Mouse (Mus musculus): ENCODE measurements around the gene Hacd4. TPM values are rescaled to one million over a fixed set of nuclear protein-coding genes. Genes with fewer than 3 reads are reported as not detected.
A peak's percentile ranks its signal among the peaks of the same experiment; 100 is the strongest.

Gene Hacd4
- 121 and 136 TPM in 2 replicates for polyA plus RNA-seq (2012; ENCODE audit: insufficient read depth, insufficient read length, missing spikeins)

DNA sequence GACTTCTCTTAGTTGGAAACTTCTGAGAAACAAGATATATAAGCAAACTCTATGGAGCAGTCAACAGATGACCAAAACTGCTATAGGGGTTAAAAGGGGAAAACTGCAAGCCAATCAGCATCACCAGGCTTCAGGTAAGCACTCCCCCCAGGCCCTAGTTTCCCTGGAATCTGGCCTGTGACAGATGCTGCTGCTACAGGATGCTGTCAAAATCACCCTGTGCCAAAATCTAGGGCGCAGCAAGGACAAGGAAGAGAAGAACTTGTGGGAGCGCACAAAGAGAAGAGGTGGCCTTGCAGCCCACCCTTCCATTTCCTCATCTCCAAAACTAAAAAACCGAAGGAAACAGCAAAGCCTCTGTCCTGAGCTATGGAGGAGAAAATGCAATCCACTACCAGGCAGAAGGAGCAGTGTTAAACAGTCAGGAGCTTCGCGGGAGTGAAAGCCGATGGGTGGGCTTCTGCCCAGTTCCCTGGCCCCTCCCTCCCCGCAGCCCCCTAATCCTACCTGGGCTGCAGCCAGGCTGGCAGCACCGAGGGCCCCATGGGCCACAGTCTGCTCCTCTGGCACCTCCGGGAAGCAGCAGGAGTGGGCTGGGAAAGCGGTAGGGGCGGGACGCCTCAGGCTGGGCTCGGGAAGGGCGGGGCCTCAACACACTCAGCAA lies at the start of gene Hacd4:
TSS of gene Hacd4 (minus strand) at position 603 of the 664 bp plus-strand sequence.
- H3K4me3 ChIP-seq (ENCODE audit: insufficient read depth, low read length): peak within 1 kb of the TSS; percentile 72
- peak within 1 kb of the TSS; percentile 86 for H3K27ac ChIP-seq (ENCODE audit: insufficient read depth, low read depth, low read length)
- TF ChIP-seq POLR2A (IDR thresholded peaks at IDR 0.05; ENCODE audit: borderline replicate concordance, low read depth, low read length) (no peak), CTCF (IDR thresholded peaks at IDR 0.05; ENCODE audit: low read depth, low read length) (no peak)
- peaks cover 24% of the 10 kb centered on the region for H3K4me1 ChIP-seq (ENCODE audit: control insufficient read depth, insufficient read depth, low read length)

DNA sequence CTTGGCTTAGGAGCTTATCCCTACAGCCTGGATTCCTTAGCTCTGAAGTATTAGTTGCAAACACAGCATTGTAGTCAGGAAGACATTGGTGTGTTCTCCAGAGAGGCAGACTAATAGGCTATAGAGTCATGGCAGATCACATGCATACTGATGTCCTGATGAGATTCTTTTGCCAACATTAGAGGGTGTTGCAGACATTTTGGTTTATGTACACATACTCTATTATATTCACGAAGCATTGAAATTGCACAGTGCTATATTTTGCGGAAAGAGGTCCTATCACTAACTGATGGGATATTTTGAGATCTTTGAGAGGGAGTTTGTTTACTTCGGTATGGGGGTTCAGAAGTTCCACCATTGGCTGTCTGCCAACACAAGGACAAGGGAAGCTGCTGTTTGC lies 49.4 kb upstream of the Hacd4 start:
- no peak for TF ChIP-seq CTCF (IDR thresholded peaks at IDR 0.05; ENCODE audit: low read depth, low read length)
- TF ChIP-seq POLR2A (IDR thresholded peaks at IDR 0.05; ENCODE audit: borderline replicate concordance, low read depth, low read length): no peak
- Histone ChIP-seq H3K27ac (ENCODE audit: insufficient read depth, low read depth, low read length) (no peak overlapping the region), H3K4me1 (ENCODE audit: control insufficient read depth, insufficient read depth, low read length) (no peaks in the 10 kb centered on the region), H3K4me3 (ENCODE audit: insufficient read depth, low read length) (no peak overlapping the region)

DNA sequence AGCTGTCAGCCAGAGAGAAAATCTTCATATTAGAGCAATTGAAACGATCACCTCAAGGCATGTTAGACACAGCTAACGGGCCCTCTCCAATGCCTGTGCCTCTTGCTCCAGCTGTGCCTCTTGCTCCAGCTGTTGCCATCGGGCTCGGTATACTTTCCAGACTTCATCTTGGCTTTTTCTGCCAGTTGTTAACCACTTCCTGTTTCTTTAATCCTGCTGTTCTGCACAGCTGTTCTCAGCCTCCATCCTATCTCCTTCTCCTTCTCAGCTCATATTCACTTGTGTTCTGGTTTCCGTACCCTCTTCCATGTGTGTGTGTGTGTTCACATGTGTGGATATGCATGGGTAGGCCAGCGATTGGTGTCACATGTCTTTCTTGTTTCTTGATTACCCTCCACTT lies 41.4 kb upstream of the Hacd4 start:
- Histone ChIP-seq H3K27ac (ENCODE audit: insufficient read depth, low read depth, low read length) (no peak overlapping the region), H3K4me1 (ENCODE audit: control insufficient read depth, insufficient read depth, low read length) (peaks cover 6% of the 10 kb centered on the region), H3K4me3 (ENCODE audit: insufficient read depth, low read length) (no peak overlapping the region)
- no peak for TF ChIP-seq POLR2A (IDR thresholded peaks at IDR 0.05; ENCODE audit: borderline replicate concordance, low read depth, low read length)
- TF ChIP-seq CTCF (IDR thresholded peaks at IDR 0.05; ENCODE audit: low read depth, low read length): no peak

DNA sequence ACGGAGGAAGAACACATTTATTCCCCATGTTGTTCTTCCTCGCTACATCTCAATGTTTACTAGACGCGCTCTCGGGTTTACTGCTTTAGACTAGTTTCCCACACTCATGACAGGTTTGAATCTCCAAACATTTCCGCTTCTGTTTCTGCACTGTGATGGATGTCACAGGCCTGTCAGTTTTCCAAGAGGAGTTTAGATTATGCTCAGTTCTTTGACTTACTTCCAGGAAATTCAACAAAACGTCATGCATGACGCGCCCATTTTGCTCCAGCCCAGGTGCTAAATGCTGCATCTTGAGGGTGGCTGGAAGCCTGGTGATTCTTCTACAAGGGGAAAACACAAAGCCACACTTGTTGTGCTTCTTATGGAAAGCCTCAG lies 40.1 kb upstream of the Hacd4 start:
- peaks cover 6% of the 10 kb centered on the region for H3K4me1 ChIP-seq (ENCODE audit: control insufficient read depth, insufficient read depth, low read length)
- TF ChIP-seq CTCF (IDR thresholded peaks at IDR 0.05; ENCODE audit: low read depth, low read length) (no peak), POLR2A (IDR thresholded peaks at IDR 0.05; ENCODE audit: borderline replicate concordance, low read depth, low read length) (no peak)
- H3K27ac ChIP-seq (ENCODE audit: insufficient read depth, low read depth, low read length): no peak overlapping the region
- H3K4me3 ChIP-seq (ENCODE audit: insufficient read depth, low read length): no peak overlapping the region

DNA sequence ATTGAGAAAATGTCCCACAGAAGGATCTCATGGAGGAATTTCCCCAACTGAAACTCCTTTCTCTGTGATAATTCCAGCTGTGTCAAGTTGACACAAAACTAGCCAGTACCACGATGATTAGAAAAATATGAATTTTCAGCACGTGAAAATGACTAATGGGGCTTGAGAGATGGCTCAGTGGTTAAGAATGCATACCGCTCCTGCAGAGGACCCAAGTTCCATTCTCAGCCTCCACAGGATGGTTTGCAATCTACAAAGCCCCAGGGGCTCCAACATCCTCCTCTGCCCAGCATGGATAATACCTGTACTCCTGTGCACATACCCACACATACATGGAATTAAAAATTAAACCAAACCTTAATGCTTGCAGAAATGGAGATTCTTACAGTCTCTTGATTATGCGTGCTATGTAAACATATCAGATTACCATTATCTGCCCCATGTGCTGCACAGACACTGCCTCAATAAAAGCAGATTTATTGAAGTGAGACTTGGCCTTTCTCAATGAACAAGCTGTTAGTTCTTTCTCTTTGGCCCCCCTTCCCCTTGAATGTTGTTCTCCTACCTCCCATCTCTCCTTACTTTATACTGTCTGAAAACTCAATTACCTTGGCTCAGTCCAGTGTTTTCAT lies 39.6 kb upstream of the Hacd4 start:
- Histone ChIP-seq H3K4me1 (ENCODE audit: control insufficient read depth, insufficient read depth, low read length) (peaks cover 8% of the 10 kb centered on the region), H3K4me3 (ENCODE audit: insufficient read depth, low read length) (no peak overlapping the region), H3K27ac (ENCODE audit: insufficient read depth, low read depth, low read length) (no peak overlapping the region)
- TF ChIP-seq CTCF (IDR thresholded peaks at IDR 0.05; ENCODE audit: low read depth, low read length) (no peak), POLR2A (IDR thresholded peaks at IDR 0.05; ENCODE audit: borderline replicate concordance, low read depth, low read length) (no peak)

DNA sequence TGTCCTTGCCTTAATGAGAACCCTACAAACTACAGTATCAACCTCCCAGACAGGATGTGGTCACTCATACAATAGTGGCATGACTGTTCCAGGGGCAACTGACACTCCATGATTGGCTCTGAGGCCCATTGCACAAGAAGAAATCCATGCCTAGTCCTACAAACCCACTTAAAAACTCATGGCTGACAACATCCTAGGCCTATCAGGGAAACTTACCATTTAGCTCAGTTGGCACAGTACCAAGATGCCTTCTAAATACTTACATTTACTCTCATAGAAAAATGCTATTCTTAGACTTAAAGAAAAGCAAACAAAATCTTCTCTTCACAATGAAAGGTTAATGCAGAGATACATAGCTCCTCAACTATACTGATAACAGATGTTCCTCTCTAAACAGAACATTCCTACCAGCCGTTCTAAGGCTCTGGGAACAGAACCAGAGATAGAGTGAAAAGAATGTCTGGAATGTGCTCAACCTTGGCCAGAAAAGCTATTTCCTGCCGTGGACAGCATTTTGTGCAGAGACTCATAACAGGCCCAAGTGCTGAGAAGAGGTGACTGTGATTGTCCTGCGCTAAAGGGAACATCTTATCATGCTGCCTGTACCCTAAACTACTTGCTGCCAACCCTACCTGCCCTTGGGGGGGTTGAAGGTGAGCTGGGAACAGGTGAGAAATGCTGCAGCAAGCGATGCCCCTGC lies 37.9 kb upstream of the Hacd4 start:
- Histone ChIP-seq H3K27ac (ENCODE audit: insufficient read depth, low read depth, low read length) (no peak overlapping the region), H3K4me3 (ENCODE audit: insufficient read depth, low read length) (no peak overlapping the region), H3K4me1 (ENCODE audit: control insufficient read depth, insufficient read depth, low read length) (peaks cover 13% of the 10 kb centered on the region)
- TF ChIP-seq POLR2A (IDR thresholded peaks at IDR 0.05; ENCODE audit: borderline replicate concordance, low read depth, low read length) (no peak), CTCF (IDR thresholded peaks at IDR 0.05; ENCODE audit: low read depth, low read length) (no peak)

DNA sequence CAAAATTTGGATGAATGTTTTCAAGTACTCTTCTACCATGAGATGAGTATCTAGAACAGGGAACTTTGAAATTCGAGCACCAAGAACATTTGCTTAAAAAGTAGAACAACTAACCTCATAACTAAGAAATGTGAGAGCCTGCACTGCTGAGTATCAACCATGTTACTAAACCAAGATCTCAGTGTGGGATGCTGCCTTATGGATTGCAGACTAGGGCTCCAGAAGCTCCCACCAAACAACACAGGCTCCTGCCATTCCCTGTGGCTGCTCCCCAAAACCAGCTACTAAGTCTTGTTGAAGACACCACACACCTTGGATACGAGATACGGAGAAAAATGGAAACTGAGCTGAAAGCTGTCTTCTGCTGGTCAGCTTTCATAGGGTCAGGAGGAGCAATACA lies 37.4 kb upstream of the Hacd4 start:
- H3K4me3 ChIP-seq (ENCODE audit: insufficient read depth, low read length): no peak overlapping the region
- no peak overlapping the region for H3K27ac ChIP-seq (ENCODE audit: insufficient read depth, low read depth, low read length)
- H3K4me1 ChIP-seq (ENCODE audit: control insufficient read depth, insufficient read depth, low read length): peaks cover 17% of the 10 kb centered on the region
- TF ChIP-seq POLR2A (IDR thresholded peaks at IDR 0.05; ENCODE audit: borderline replicate concordance, low read depth, low read length) (no peak), CTCF (IDR thresholded peaks at IDR 0.05; ENCODE audit: low read depth, low read length) (no peak)

DNA sequence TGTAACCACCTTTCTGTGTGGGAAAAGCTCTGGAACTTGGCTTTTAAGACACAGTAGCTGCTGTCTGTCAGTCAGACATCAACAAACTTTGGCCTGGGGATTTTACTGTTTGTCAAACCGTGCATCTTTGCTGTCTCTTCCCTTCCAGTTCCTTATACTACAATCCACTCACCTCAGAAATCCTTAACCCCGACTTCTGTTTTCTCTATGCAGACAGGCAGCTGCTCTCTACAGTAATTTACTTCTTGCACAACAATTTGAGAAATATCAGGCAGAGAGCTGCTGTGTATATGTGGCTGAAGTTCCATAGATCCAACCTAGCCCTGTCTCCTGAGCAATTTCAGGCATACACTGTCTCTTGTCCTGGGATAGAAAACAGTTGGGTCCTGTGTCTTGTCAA lies 32.8 kb upstream of the Hacd4 start:
- no peak overlapping the region for H3K27ac ChIP-seq (ENCODE audit: insufficient read depth, low read depth, low read length)
- H3K4me1 ChIP-seq (ENCODE audit: control insufficient read depth, insufficient read depth, low read length): peaks cover 11% of the 10 kb centered on the region
- H3K4me3 ChIP-seq (ENCODE audit: insufficient read depth, low read length): no peak overlapping the region
- TF ChIP-seq CTCF (IDR thresholded peaks at IDR 0.05; ENCODE audit: low read depth, low read length) (no peak), POLR2A (IDR thresholded peaks at IDR 0.05; ENCODE audit: borderline replicate concordance, low read depth, low read length) (no peak)

DNA sequence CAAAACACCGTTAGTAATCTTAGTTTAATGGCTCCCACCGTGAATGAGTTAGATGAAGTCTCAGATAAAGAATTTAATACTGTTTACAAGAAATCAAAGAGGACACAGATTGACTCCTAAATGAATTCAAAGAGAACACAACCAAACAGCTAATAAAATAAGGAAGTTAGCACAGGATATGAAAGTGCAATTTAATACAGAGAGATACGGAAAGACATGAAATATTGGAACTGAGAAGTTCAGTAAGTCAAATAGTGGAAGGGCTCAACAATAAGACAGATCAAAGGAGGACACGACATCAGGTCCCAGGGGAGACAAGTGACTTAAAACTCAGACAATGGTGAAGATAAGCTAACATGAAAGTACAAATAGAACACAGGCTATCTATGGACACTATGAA lies 25.8 kb upstream of the Hacd4 start:
- Histone ChIP-seq H3K4me1 (ENCODE audit: control insufficient read depth, insufficient read depth, low read length) (peaks cover 8% of the 10 kb centered on the region), H3K27ac (ENCODE audit: insufficient read depth, low read depth, low read length) (no peak overlapping the region), H3K4me3 (ENCODE audit: insufficient read depth, low read length) (no peak overlapping the region)
- TF ChIP-seq CTCF (IDR thresholded peaks at IDR 0.05; ENCODE audit: low read depth, low read length) (no peak), POLR2A (IDR thresholded peaks at IDR 0.05; ENCODE audit: borderline replicate concordance, low read depth, low read length) (no peak)

Data from bone marrow macrophage, adult 2 months (primary cell).